Mouse (Mus musculus): ENCODE data around the gene Wdr20. TPM values are rescaled to one million over a fixed set of nuclear protein-coding genes. Genes with fewer than 3 reads are reported as not detected.

The Wdr20 gene
- polyA plus RNA-seq, 1 experiment from 2014 or later: 23.6 TPM

GRCm38 (mm10) chr12:110808848-110809247 is 71.1 kb downstream of the Wdr20 start:
- H3K9me3 ChIP-seq (ENCODE audit: control insufficient read depth, low read length): no peaks in the 10 kb centered on the region
- WGBS: 75% methylated on average over 5 of the region's 5 CpGs
- no peaks in the 10 kb centered on the region for H3K27me3 ChIP-seq (ENCODE audit: control insufficient read depth, insufficient read depth, low read length)
- H3K27ac ChIP-seq (ENCODE audit: low read depth, low read length): no peak overlapping the region
- ATAC-seq (ENCODE audit: insufficient read depth, low FRiP score, low TSS enrichment) (no peak), DNase-seq (ENCODE audit: low spot score) (no peak)
- no peak overlapping the region for H3K4me2 ChIP-seq (ENCODE audit: low read depth)
- H3K9ac ChIP-seq (ENCODE audit: low read length): no peak overlapping the region; the same call in 1 of the 2 replicates
- H3K4me3 ChIP-seq (ENCODE audit: low read depth, low read length): no peak overlapping the region
- H3K36me3 ChIP-seq (ENCODE audit: control insufficient read depth, insufficient read depth, low read length): peaks cover 2% of the 10 kb centered on the region; the same call in 1 of the 2 replicates
- H3K4me1 ChIP-seq (ENCODE audit: control insufficient read depth, insufficient read depth, low read length): no peaks in the 10 kb centered on the region

- no peak for DNase-seq (ENCODE audit: low spot score)
- WGBS: 95% methylated on average over 9 of the region's 9 CpGs
- H3K9ac ChIP-seq (ENCODE audit: low read length): no peak overlapping the region
- H3K4me2 ChIP-seq (ENCODE audit: low read depth): no peak overlapping the region
- peaks cover 2% of the 10 kb centered on the region; the same call in 1 of the 2 replicates for H3K36me3 ChIP-seq (ENCODE audit: control insufficient read depth, insufficient read depth, low read length)
- H3K9me3 ChIP-seq (ENCODE audit: control insufficient read depth, low read length): no peaks in the 10 kb centered on the region
- no peaks in the 10 kb centered on the region for H3K4me1 ChIP-seq (ENCODE audit: control insufficient read depth, insufficient read depth, low read length)
- H3K4me3 ChIP-seq (ENCODE audit: low read depth, low read length): no peak overlapping the region
- ATAC-seq (ENCODE audit: insufficient read depth, low FRiP score, low TSS enrichment): no peak
- H3K27me3 ChIP-seq (ENCODE audit: control insufficient read depth, insufficient read depth, low read length): no peaks in the 10 kb centered on the region
- H3K27ac ChIP-seq (ENCODE audit: low read depth, low read length): no peak overlapping the region
Observed at GRCm38 (mm10) chr12:110813132-110813531, 75.4 kb downstream of the Wdr20 start.

DNA sequence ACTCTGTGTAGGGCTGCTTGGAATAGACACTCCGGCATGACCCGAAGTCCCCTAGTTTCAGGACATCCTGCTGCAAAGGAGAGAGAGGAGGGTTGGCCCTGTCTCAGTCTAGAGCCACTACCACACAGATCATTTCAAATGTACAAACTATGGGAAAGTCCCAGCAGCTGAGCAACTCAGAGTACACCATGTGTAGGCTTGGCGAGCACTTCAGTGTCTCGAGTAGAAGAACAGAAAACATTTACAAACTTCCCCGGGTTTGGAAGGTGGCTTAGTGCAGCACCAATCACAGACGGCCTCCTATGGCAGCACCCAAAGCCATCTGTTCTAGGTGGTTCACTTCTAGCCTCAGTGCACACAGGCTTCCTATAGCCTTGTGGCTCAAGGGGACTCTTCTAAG is 75.9 kb downstream of the Wdr20 start:
- ATAC-seq (ENCODE audit: insufficient read depth, low FRiP score, low TSS enrichment) (no peak), DNase-seq (ENCODE audit: low spot score) (no peak)
- H3K4me1 ChIP-seq (ENCODE audit: control insufficient read depth, insufficient read depth, low read length): no peaks in the 10 kb centered on the region
- no peak overlapping the region for H3K4me3 ChIP-seq (ENCODE audit: low read depth, low read length)
- WGBS: 94% methylated on average over 6 of the region's 6 CpGs
- no peak overlapping the region for H3K4me2 ChIP-seq (ENCODE audit: low read depth)
- no peak overlapping the region for H3K27ac ChIP-seq (ENCODE audit: low read depth, low read length)
- peaks cover 2% of the 10 kb centered on the region; the same call in 1 of the 2 replicates for H3K36me3 ChIP-seq (ENCODE audit: control insufficient read depth, insufficient read depth, low read length)
- no peaks in the 10 kb centered on the region for H3K9me3 ChIP-seq (ENCODE audit: control insufficient read depth, low read length)
- no peaks in the 10 kb centered on the region for H3K27me3 ChIP-seq (ENCODE audit: control insufficient read depth, insufficient read depth, low read length)
- H3K9ac ChIP-seq (ENCODE audit: low read length): no peak overlapping the region

DNA sequence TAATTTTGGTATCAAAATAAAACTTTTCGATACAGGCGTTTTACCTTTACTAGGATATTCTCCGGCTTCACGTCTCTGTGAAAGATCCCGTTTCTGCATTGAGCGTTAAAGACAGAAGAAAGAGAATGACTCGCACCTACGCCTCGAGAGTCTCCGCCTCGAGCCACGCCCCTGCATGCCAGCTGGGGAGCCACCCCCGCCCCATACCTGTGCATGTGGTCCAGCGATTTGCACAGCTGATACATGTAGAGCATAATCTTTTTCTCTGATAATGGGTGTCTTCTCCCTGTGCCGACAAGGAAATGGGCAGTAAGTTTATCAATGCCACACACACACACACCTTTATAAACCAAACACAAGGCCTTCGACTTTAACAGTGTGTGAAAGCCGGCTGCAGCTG is 77.2 kb downstream of the Wdr20 start:
- WGBS: 76% methylated on average over 17 of the region's 17 CpGs
- Histone ChIP-seq H3K4me3 (ENCODE audit: low read depth, low read length) (no peak overlapping the region), H3K9me3 (ENCODE audit: control insufficient read depth, low read length) (no peaks in the 10 kb centered on the region), H3K4me1 (ENCODE audit: control insufficient read depth, insufficient read depth, low read length) (no peaks in the 10 kb centered on the region), H3K27ac (ENCODE audit: low read depth, low read length) (no peak overlapping the region), H3K9ac (ENCODE audit: low read length) (no peak overlapping the region), H3K36me3 (ENCODE audit: control insufficient read depth, insufficient read depth, low read length) (peaks cover 2% of the 10 kb centered on the region; the same call in 1 of the 2 replicates), H3K4me2 (ENCODE audit: low read depth) (no peak overlapping the region), H3K27me3 (ENCODE audit: control insufficient read depth, insufficient read depth, low read length) (no peaks in the 10 kb centered on the region)
- DNase-seq (ENCODE audit: low spot score): no peak
- no peak for ATAC-seq (ENCODE audit: insufficient read depth, low FRiP score, low TSS enrichment)

GRCm38 (mm10) chr12:110816833-110817232 is 79.1 kb downstream of the Wdr20 start:
- DNase-seq (ENCODE audit: low spot score) (no peak), ATAC-seq (ENCODE audit: insufficient read depth, low FRiP score, low TSS enrichment) (no peak)
- no peak overlapping the region for H3K9ac ChIP-seq (ENCODE audit: low read length)
- no peaks in the 10 kb centered on the region for H3K27me3 ChIP-seq (ENCODE audit: control insufficient read depth, insufficient read depth, low read length)
- peaks cover 2% of the 10 kb centered on the region; the same call in 1 of the 2 replicates for H3K36me3 ChIP-seq (ENCODE audit: control insufficient read depth, insufficient read depth, low read length)
- no peaks in the 10 kb centered on the region for H3K4me1 ChIP-seq (ENCODE audit: control insufficient read depth, insufficient read depth, low read length)
- no peak overlapping the region for H3K4me3 ChIP-seq (ENCODE audit: low read depth, low read length)
- 95% methylated on average over 2 of the region's 2 CpGs for WGBS
- H3K27ac ChIP-seq (ENCODE audit: low read depth, low read length): no peak overlapping the region
- no peaks in the 10 kb centered on the region for H3K9me3 ChIP-seq (ENCODE audit: control insufficient read depth, low read length)
- H3K4me2 ChIP-seq (ENCODE audit: low read depth): no peak overlapping the region

GRCm38 (mm10) chr12:110819367-110819766 is 81.6 kb downstream of the Wdr20 start:
- no peaks in the 10 kb centered on the region for H3K27me3 ChIP-seq (ENCODE audit: control insufficient read depth, insufficient read depth, low read length)
- no peak overlapping the region for H3K4me3 ChIP-seq (ENCODE audit: low read depth, low read length)
- H3K27ac ChIP-seq (ENCODE audit: low read depth, low read length): no peak overlapping the region
- H3K36me3 ChIP-seq (ENCODE audit: control insufficient read depth, insufficient read depth, low read length): no peaks in the 10 kb centered on the region
- ATAC-seq (ENCODE audit: insufficient read depth, low FRiP score, low TSS enrichment) (no peak), DNase-seq (ENCODE audit: low spot score) (no peak)
- H3K4me1 ChIP-seq (ENCODE audit: control insufficient read depth, insufficient read depth, low read length): no peaks in the 10 kb centered on the region
- no peak overlapping the region for H3K4me2 ChIP-seq (ENCODE audit: low read depth)
- no peaks in the 10 kb centered on the region for H3K9me3 ChIP-seq (ENCODE audit: control insufficient read depth, low read length)
- H3K9ac ChIP-seq (ENCODE audit: low read length): no peak overlapping the region
- WGBS: 81% methylated on average over 8 of the region's 8 CpGs

DNA sequence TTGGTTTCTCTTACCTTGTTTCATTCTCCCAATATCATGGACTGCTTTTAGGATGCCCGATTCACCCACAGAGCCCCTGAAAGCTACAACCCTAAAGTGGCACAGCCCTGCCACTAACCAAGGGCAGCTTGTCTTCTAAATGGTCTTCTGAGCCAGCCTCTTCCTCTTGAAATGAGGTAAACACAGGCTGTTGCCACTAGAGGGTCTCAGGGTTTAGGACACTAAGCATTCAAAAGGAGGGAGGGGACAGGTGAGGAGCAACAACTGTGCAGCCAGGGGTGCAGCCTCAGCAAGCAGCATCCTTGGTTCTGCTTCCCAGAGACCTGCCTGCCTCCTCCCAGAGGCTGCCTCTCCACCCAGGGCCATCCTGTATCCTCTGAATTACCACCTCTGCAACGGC is 84.0 kb downstream of the Wdr20 start:
- Histone ChIP-seq H3K4me3 (ENCODE audit: low read depth, low read length) (no peak overlapping the region), H3K36me3 (ENCODE audit: control insufficient read depth, insufficient read depth, low read length) (no peaks in the 10 kb centered on the region), H3K27ac (ENCODE audit: low read depth, low read length) (no peak overlapping the region), H3K4me1 (ENCODE audit: control insufficient read depth, insufficient read depth, low read length) (no peaks in the 10 kb centered on the region), H3K27me3 (ENCODE audit: control insufficient read depth, insufficient read depth, low read length) (no peaks in the 10 kb centered on the region), H3K4me2 (ENCODE audit: low read depth) (no peak overlapping the region), H3K9me3 (ENCODE audit: control insufficient read depth, low read length) (no peaks in the 10 kb centered on the region), H3K9ac (ENCODE audit: low read length) (no peak overlapping the region)
- DNase-seq (ENCODE audit: low spot score): no peak
- WGBS: 81% methylated on average over 2 of the region's 2 CpGs
- no peak for ATAC-seq (ENCODE audit: insufficient read depth, low FRiP score, low TSS enrichment)

DNA sequence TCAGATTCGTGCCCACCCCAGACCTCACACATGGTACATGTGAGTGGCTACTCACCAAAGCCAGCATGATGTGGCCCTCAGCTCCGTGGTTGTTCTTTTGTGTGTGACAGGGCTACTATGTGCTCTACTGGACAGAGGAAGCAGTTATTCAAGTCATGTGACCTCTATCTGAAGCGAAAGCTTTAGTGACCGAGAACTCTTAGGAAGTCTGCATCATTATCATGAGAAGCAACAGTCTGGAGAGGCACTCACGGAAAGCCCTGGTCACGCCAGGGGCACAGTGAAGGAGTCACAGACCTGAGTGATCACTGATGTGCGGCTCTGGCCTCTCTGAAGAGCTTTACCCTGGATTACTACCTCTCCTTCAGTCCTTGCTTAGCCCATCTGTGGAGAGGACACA is 84.6 kb downstream of the Wdr20 start:
- H3K4me3 ChIP-seq (ENCODE audit: low read depth, low read length): no peak overlapping the region

GRCm38 (mm10) chr12:110828908-110829307 is 91.2 kb downstream of the Wdr20 start:
- no peak overlapping the region for H3K4me2 ChIP-seq (ENCODE audit: low read depth)
- no peak overlapping the region for H3K4me3 ChIP-seq (ENCODE audit: low read depth, low read length)
- no peaks in the 10 kb centered on the region for H3K9me3 ChIP-seq (ENCODE audit: control insufficient read depth, low read length)
- ATAC-seq (ENCODE audit: insufficient read depth, low FRiP score, low TSS enrichment) (no peak), DNase-seq (ENCODE audit: low spot score) (no peak)
- no peaks in the 10 kb centered on the region for H3K4me1 ChIP-seq (ENCODE audit: control insufficient read depth, insufficient read depth, low read length)
- H3K36me3 ChIP-seq (ENCODE audit: control insufficient read depth, insufficient read depth, low read length): no peaks in the 10 kb centered on the region
- WGBS: 91% methylated on average over 4 of the region's 4 CpGs
- H3K27me3 ChIP-seq (ENCODE audit: control insufficient read depth, insufficient read depth, low read length): no peaks in the 10 kb centered on the region
- H3K27ac ChIP-seq (ENCODE audit: low read depth, low read length): no peak overlapping the region
- no peak overlapping the region for H3K9ac ChIP-seq (ENCODE audit: low read length)

More for the DNA sequence above, 84.6 kb downstream of the Wdr20 start:
- H3K27me3 ChIP-seq (ENCODE audit: control insufficient read depth, insufficient read depth, low read length): no peaks in the 10 kb centered on the region
- WGBS: 85% methylated on average over 7 of the region's 7 CpGs
- ATAC-seq (ENCODE audit: insufficient read depth, low FRiP score, low TSS enrichment): no peak
- no peak overlapping the region for H3K9ac ChIP-seq (ENCODE audit: low read length)
- H3K9me3 ChIP-seq (ENCODE audit: control insufficient read depth, low read length): no peaks in the 10 kb centered on the region
- no peaks in the 10 kb centered on the region for H3K36me3 ChIP-seq (ENCODE audit: control insufficient read depth, insufficient read depth, low read length)
- H3K27ac ChIP-seq (ENCODE audit: low read depth, low read length): no peak overlapping the region
- no peak for DNase-seq (ENCODE audit: low spot score)
- H3K4me1 ChIP-seq (ENCODE audit: control insufficient read depth, insufficient read depth, low read length): no peaks in the 10 kb centered on the region
- no peak overlapping the region for H3K4me2 ChIP-seq (ENCODE audit: low read depth)
